ENCODE assay signal across 9 mouse cellular contexts in the genomic region with DNA sequence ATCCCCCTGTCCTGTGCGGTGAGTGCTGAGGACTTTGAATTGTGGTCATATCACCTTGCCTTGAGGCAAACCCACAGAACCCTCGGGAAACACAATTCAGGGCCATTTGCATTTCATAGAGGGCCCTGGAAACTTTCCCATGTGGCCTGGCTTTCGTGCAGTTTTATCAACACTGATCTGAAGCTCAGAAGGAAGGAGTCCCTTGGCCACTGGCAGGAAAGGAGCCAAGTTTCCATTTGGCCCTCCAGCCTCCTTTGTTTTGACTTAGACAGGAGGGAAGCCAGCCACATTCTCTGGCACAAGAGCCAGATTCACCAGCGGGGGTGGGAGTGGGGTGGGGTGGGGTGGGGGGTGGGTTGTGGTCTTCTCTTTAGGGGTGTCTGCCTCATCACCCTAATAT. TPM values are rescaled to one million over a fixed set of nuclear protein-coding genes. Genes with fewer than 3 reads are reported as not detected.
DNase-seq lines count a peak whose midpoint lies in the region; ATAC-seq and TF ChIP-seq lines count a peak whose summit lies in the region.
"Had no signal": no experiment of that assay in that cellular context is flagged by ENCODE, and none has a peak within 500 bp of the region (broad histone marks: within the 10 kb centered on the region; RNA-seq: fewer than 3 reads in every experiment).

No protein-coding gene starts in this region.

- H3K27ac ChIP-seq in ES-E14 (ENCODE audit: insufficient read depth, low read depth, low read length, poor library complexity, severe bottlenecking): no peak overlapping the region
- H3K27ac ChIP-seq in kidney, embryonic 16.5 days (ENCODE audit: low read length): no peak overlapping the region
- H3K27ac ChIP-seq: neural tube, embryonic 12.5 days had no signal

- peaks cover 0 to 14% of the 10 kb centered on the region in 2 experiments; a peak in 2 of 4 replicates for H3K4me1 ChIP-seq in ES-E14 (ENCODE audit: control insufficient read depth in 2 of 2, insufficient read depth in 2 of 2, low read length in 2 of 2, poor library complexity in 1 of 2)
- peaks cover 13% of the 10 kb centered on the region for H3K4me1 ChIP-seq in kidney, embryonic 16.5 days (ENCODE audit: insufficient read depth, low read length)

- no peaks in the 10 kb centered on the region for H3K27me3 ChIP-seq in kidney, embryonic 16.5 days (ENCODE audit: insufficient read depth, low read length)
- H3K27me3 ChIP-seq: neural tube, embryonic 12.5 days had no signal

- ATAC-seq in cerebellum, adult (ENCODE audit: insufficient number of reproducible peaks, low FRiP score, low TSS enrichment): no peak
- peak; percentile 16; the same call in 1 of the 2 replicates for ATAC-seq in kidney, embryonic 16.5 days (ENCODE audit: low FRiP score, low TSS enrichment)

- in situ Hi-C loops in ES-E14 (cut with MboI; ENCODE audit: low sequenced_read_pairs in 2 of 2, unreplicated experiment in 2 of 2): no loop called here

- DNase-seq in cerebellum, postnatal 10 days: peak; percentile 40 to 59
- DNase-seq in ES-E14 (ENCODE audit: low read depth, low spot score): no peak
- peak; percentile 78 to 85 for DNase-seq in heart, adult 9 months (ENCODE audit: low spot score in 2 of 2)
- peak; percentile 52 for DNase-seq in testis, postnatal 14 days (ENCODE audit: low spot score)
- no peak for DNase-seq in layer of hippocampus, postnatal 36 days
- no peak for DNase-seq in left cerebral cortex, adult 9 months (ENCODE audit: low spot score in 2 of 2)

- no peaks in the 10 kb centered on the region for H3K9me3 ChIP-seq in ES-E14 (ENCODE audit: control insufficient read depth, insufficient read depth, low read depth, low read length)
- no peaks in the 10 kb centered on the region for H3K9me3 ChIP-seq in kidney, embryonic 16.5 days (ENCODE audit: low read length)
- H3K9me3 ChIP-seq: neural tube, embryonic 12.5 days had no signal

- 27% methylated on average over 4 of the region's 4 CpGs for WGBS in kidney, embryonic 16.5 days

- H3K9ac ChIP-seq in ES-E14 (ENCODE audit: insufficient read depth, low read depth, low read length, poor library complexity, severe bottlenecking): peak overlapping the region; percentile 36; the same call in 1 of the 2 replicates
- no peak overlapping the region for H3K9ac ChIP-seq in kidney, embryonic 16.5 days (replicated peaks; ENCODE audit: low read length)
- H3K9ac ChIP-seq: neural tube, embryonic 12.5 days had no signal

- no peak overlapping the region for H3K4me2 ChIP-seq in kidney, embryonic 16.5 days (replicated peaks; ENCODE audit: low read depth, low read length)
- H3K4me2 ChIP-seq: neural tube, embryonic 12.5 days had no signal

- no peak overlapping the region for H3K4me3 ChIP-seq in ES-E14 (ENCODE audit: insufficient read depth in 1 of 2, low read depth in 1 of 2, low read length in 2 of 2, poor library complexity in 1 of 2, severe bottlenecking in 1 of 2)
- no peak overlapping the region for H3K4me3 ChIP-seq in kidney, embryonic 16.5 days (ENCODE audit: low read length)
- H3K4me3 ChIP-seq: neural tube, embryonic 12.5 days had no signal

- H3K36me3 ChIP-seq in ES-E14 (ENCODE audit: control insufficient read depth, insufficient read depth, low read length, poor library complexity, severe bottlenecking): no peaks in the 10 kb centered on the region
- H3K36me3 ChIP-seq in kidney, embryonic 16.5 days (ENCODE audit: insufficient read depth, low read length): no peaks in the 10 kb centered on the region
- H3K36me3 ChIP-seq: neural tube, embryonic 12.5 days had no signal

TF ChIP-seq in ES-E14, 5 proteins besides CTCF, POLR2A, EP300 and RAD21:
- TF ChIP-seq ZNF384 (IDR thresholded peaks at IDR 0.05; ENCODE audit: low read depth, low read length): no peak
- no peak for TF ChIP-seq ZC3H11A (IDR thresholded peaks at IDR 0.05; ENCODE audit: borderline replicate concordance, low read depth, low read length)
- TF ChIP-seq CHD2 (IDR thresholded peaks at IDR 0.05; ENCODE audit: low read depth, low read length): no peak
- no peak for TF ChIP-seq HCFC1 (IDR thresholded peaks at IDR 0.05; ENCODE audit: borderline replicate concordance, insufficient read depth, low read length)
- TF ChIP-seq MAFK (IDR thresholded peaks at IDR 0.05; ENCODE audit: insufficient read depth, low read depth, low read length): no peak
TF ChIP-seq in ES-E14: peak in this region for 0.

RNA-seq across cellular contexts. Expression of a gene that starts 41.4 kb away (rescaled TPM):
- total RNA-seq in ES-E14 (2012; rRNA removed): 9.5 and 10.8 TPM in 2 replicates
- 19.6 and 20.0 TPM in 2 replicates for polyA plus RNA-seq in kidney, embryonic 16.5 days (2015; fragmentation: Nextera tagmentation; extraction: Ambion mirVana)
- 10 to 100 TPM in 1 of 2 experiments, 1 to 10 TPM in 1; 8.5 to 10.0 TPM for total RNA-seq in layer of hippocampus, postnatal 36 days (2021)

Comparison
In these comparisons a context has a peak if more than half of its experiments do, and no peak if none do; other contexts are left out.
1. DNase-seq: peak in cerebellum, postnatal 10 days (2 of 2), heart, adult 9 months (2 of 2) and testis, postnatal 14 days (single experiment); none in ES-E14 (single experiment), layer of hippocampus, postnatal 36 days (0 of 2) and left cerebral cortex, adult 9 months (0 of 2).